Mouse (Mus musculus) ovary, adult 18-20 months (tissue): ENCODE measurements around the gene Bcar3.
A peak's percentile ranks its signal among the peaks of the same experiment; 100 is the strongest.

Experiments used
- DNase-seq: peaks from one replicate; pipeline ENCODE4 v3.0.0; 2022; ENCODE audit warnings: low spot score, mixed read lengths

Bcar3 gene

GRCm38 (mm10) chr3:122292300-122293222 is 1.4 kb upstream of the Bcar3 start:
- DNase-seq, result peak; percentile 80

GRCm38 (mm10) chr3:122293223-122293953 is 548 bp upstream of the Bcar3 start:
- DNase-seq, result peak; percentile 84

GRCm38 (mm10) chr3:122295511-122295910 is 1.6 kb downstream of the Bcar3 start:
- peak; percentile 44 for DNase-seq

DNA sequence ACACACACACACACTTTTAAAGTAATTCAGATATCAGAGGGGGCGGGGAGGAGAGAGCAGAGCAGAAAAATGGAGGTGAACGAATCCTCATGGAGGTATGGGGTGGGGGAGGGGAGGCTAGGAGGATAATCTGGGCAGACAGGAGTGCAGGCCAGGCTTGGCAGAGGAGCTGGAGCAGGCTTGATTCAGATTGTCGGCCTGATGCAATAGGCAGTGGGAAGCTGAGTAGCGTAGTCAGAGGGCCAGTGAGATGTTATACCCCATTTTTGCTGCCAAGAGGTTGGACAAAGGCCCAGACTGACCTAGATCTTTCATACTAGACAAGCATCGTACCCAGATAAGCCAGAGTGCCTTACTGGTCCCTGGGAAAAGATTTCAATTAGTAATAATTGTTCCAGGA is 3.0 kb downstream of the Bcar3 start:
- peak; percentile 40 for DNase-seq

- DNase-seq, result peak; percentile 29
Measured at GRCm38 (mm10) chr3:122300983-122301919, 7.3 kb downstream of the Bcar3 start.

- DNase-seq, result no peak
Measured at GRCm38 (mm10) chr3:122304560-122304959, 10.6 kb downstream of the Bcar3 start.

- no peak for DNase-seq
Measured at GRCm38 (mm10) chr3:122307894-122308671, 14.1 kb downstream of the Bcar3 start.

DNA sequence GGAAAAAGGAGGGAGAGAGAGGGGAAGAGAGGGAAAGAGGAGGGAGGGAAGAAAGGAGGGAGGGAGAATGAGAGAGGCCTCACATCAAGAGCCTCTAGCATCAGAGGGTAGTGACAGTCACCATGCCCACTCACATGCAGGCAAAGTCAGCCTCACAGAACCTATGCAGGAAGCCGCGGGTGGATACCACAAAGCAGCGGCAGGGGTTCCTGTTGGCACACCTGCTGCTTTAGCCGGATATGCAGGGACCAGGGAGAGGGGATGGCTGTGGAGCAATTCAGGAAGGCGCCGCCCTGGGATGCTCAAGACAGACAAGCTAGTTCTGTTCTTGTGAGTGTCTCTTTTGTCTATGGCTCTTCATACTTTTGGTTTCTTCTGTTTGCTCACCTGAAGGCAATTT is 15.0 kb downstream of the Bcar3 start:
- no peak for DNase-seq

GRCm38 (mm10) chr3:122312078-122312477 is 18.1 kb downstream of the Bcar3 start:
- DNase-seq, result peak; percentile 45

- peak; percentile 40 for DNase-seq
Measured at GRCm38 (mm10) chr3:122312936-122313629, 19.1 kb downstream of the Bcar3 start.

- no peak for DNase-seq
Measured at GRCm38 (mm10) chr3:122313936-122314335, 20.0 kb downstream of the Bcar3 start.

GRCm38 (mm10) chr3:122316621-122317020 is 22.7 kb downstream of the Bcar3 start:
- no peak for DNase-seq

DNA sequence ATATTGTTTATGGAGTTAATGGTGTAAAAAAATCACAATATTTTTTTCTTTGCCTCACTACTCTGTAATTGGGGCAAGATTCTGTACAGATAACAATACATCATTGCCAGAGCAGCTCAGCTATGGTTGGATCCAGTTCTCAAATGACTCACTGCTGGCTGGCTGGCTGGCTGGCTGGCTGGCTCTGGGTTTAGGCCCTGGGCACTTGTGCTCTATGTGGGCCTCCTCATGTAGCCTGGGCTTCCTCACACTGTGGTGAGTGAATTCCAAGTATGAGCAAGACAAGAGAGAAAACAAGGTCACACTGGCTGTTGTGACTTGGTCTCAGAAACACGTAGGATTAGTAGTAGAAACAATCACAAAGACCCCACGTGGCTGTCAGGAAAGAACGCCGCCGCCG is 23.4 kb downstream of the Bcar3 start:
- DNase-seq, result no peak

- no peak for DNase-seq
Measured at GRCm38 (mm10) chr3:122322226-122322625, 28.3 kb downstream of the Bcar3 start.

- DNase-seq, result no peak
Measured at GRCm38 (mm10) chr3:122323841-122324240, 29.9 kb downstream of the Bcar3 start.

DNA sequence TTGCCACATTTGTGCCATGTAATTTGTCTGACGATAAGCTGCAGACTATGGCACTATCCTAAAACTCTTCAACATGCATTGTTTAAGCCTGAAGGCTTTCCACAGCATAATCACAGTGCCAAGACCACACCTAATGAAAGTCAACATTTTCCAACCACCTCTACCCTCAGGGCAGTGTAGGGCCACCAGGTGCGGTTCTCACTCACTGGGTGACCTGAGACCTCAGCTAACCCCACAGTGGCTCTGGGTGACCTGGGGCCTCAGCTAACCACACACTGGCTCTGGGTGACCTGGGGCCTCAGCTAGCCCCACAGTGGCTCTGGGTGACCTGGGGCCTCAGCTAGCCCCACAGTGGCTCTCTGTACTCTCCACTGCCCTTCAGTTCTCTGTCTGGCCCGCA is 30.6 kb downstream of the Bcar3 start:
- DNase-seq, result no peak

DNA sequence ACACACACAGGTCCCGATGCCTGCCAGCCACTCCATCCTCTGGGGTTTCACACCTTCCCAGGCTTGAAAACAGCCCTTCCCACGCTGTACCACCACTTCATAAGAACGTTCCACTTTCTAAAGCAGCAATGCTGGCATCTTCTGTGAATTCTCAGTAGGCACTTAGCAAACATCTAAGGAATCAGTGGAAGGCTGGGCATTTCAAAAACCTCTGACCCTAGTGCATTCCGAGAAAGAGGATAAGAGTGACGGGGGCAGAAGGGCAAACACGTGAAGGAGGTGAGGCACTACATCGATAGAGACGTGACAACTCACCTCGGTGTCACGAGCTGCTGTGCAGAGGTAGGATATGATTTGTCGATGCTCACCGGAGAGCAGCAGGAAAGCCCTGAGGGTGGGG is 36.5 kb downstream of the Bcar3 start:
- DNase-seq, result no peak

- no peak for DNase-seq
Measured at GRCm38 (mm10) chr3:122333493-122333892, 39.6 kb downstream of the Bcar3 start.

- no peak for DNase-seq
Measured at GRCm38 (mm10) chr3:122333902-122334301, 40.0 kb downstream of the Bcar3 start.

GRCm38 (mm10) chr3:122334375-122334774 is 40.4 kb downstream of the Bcar3 start:
- DNase-seq, result no peak

GRCm38 (mm10) chr3:122336030-122336429 is 42.1 kb downstream of the Bcar3 start:
- no peak for DNase-seq
